Mouse (Mus musculus): ENCODE data around the gene Abcd1. TPM values are rescaled to one million over a fixed set of nuclear protein-coding genes. Genes with fewer than 3 reads are reported as not detected.

Gene Abcd1
- 10 to 100 TPM; 11.6 to 12.8 TPM for total RNA-seq (2021)
- long read RNA-seq, transcript Abcd1-201 (10 exons, 3,648 nt): major isoform, 17 of 20 reads
- long read RNA-seq, partial matches to known transcripts: 2 of 20 reads
- long read RNA-seq, other reads (novel, unspliced or antisense): 1 of 20 reads

GRCm38 (mm10) chrX:73716109-73716661 lies at the start of gene Abcd1, which contains the start of gene Bcap31:
Gene Abcd1, plus strand, starts transcription at chrX:73716597.
Gene Bcap31, minus strand, starts transcription at chrX:73716175.
- peak; percentile 86 to 90 for DNase-seq (ENCODE audit: low spot score in 2 of 2)

GRCm38 (mm10) chrX:73672031-73672431 lies 44.4 kb upstream of the Abcd1 start:
- DNase-seq (ENCODE audit: low spot score in 2 of 2): peak in 1 of 2 experiments; percentile 58

- DNase-seq (ENCODE audit: low spot score in 2 of 2): peak; percentile 22 to 60
Measured at GRCm38 (mm10) chrX:73672879-73673618, 43.3 kb upstream of the Abcd1 start, which contains the start of gene Slc6a8. Gene Slc6a8, plus strand, starts transcription at chrX:73673150.

GRCm38 (mm10) chrX:73673619-73673967 lies 42.8 kb upstream of the Abcd1 start:
- no peak for DNase-seq (ENCODE audit: low spot score in 2 of 2)

GRCm38 (mm10) chrX:73673968-73674661 lies 42.3 kb upstream of the Abcd1 start:
- DNase-seq (ENCODE audit: low spot score in 2 of 2): peak in 1 of 2 experiments; percentile 35

- DNase-seq (ENCODE audit: low spot score in 2 of 2): no peak
Measured at GRCm38 (mm10) chrX:73675231-73675630, 41.2 kb upstream of the Abcd1 start.

GRCm38 (mm10) chrX:73676668-73677067 lies 39.7 kb upstream of the Abcd1 start:
- DNase-seq (ENCODE audit: low spot score in 2 of 2): no peak

- no peak for DNase-seq (ENCODE audit: low spot score in 2 of 2)
Measured at GRCm38 (mm10) chrX:73684156-73684555, 32.2 kb upstream of the Abcd1 start.

GRCm38 (mm10) chrX:73684978-73685377 lies 31.4 kb upstream of the Abcd1 start:
- no peak for DNase-seq (ENCODE audit: low spot score in 2 of 2)

GRCm38 (mm10) chrX:73685629-73686028 lies 30.8 kb upstream of the Abcd1 start:
- no peak for DNase-seq (ENCODE audit: low spot score in 2 of 2)

GRCm38 (mm10) chrX:73690917-73691629 lies 25.3 kb upstream of the Abcd1 start:
- peak in 1 of 2 experiments; percentile 53 for DNase-seq (ENCODE audit: low spot score in 2 of 2)

- DNase-seq (ENCODE audit: low spot score in 2 of 2): no peak
Measured at GRCm38 (mm10) chrX:73700472-73700871, 15.9 kb upstream of the Abcd1 start.

- peak in 1 of 2 experiments; percentile 19 for DNase-seq (ENCODE audit: low spot score in 2 of 2)
Measured at GRCm38 (mm10) chrX:73715476-73716108, 805 bp upstream of the Abcd1 start.

- peak in 1 of 2 experiments; percentile 1 for DNase-seq (ENCODE audit: low spot score in 2 of 2)
Measured at GRCm38 (mm10) chrX:73716709-73717545, 530 bp downstream of the Abcd1 start.

- DNase-seq (ENCODE audit: low spot score in 2 of 2): peak in 1 of 2 experiments; percentile 1
Measured at GRCm38 (mm10) chrX:73717667-73718066, 1.3 kb downstream of the Abcd1 start.

GRCm38 (mm10) chrX:73718271-73718670 lies 1.9 kb downstream of the Abcd1 start:
- no peak for DNase-seq (ENCODE audit: low spot score in 2 of 2)

- peak in 1 of 2 experiments; percentile 4 for DNase-seq (ENCODE audit: low spot score in 2 of 2)
Measured at GRCm38 (mm10) chrX:73718686-73719362, 2.4 kb downstream of the Abcd1 start.

- no peak for DNase-seq (ENCODE audit: low spot score in 2 of 2)
Measured at GRCm38 (mm10) chrX:73730908-73731307, 14.5 kb downstream of the Abcd1 start.

- no peak for DNase-seq (ENCODE audit: low spot score in 2 of 2)
Measured at GRCm38 (mm10) chrX:73738155-73738554, 21.8 kb downstream of the Abcd1 start.

All from layer of hippocampus, adult 18-20 months (tissue).